Mouse (Mus musculus) kidney, embryonic 15.5 days (tissue): ENCODE results near the gene Bbs9. TPM values are rescaled to one million over a fixed set of nuclear protein-coding genes. Genes with fewer than 3 reads are reported as not detected.
A peak's percentile ranks its signal among the peaks of the same experiment; 100 is the strongest.

Experiments
- ATAC-seq: fragments of 200-750 bp; cut with Nextera tagmentation; replicated peaks from 2 replicates; pipeline ENCODE4 v1.8.0; 2017; ENCODE audit warnings: moderate TSS enrichment; ENCODE audit not compliant: low FRiP score
- H3K27ac ChIP-seq: fragments of 300-500 bp; sonication (generic); 2 replicates; pipeline ENCODE4 v1.5.1; 2015; ENCODE audit warnings: mild to moderate bottlenecking, inconsistent platforms
- H3K27me3 ChIP-seq: fragments of 300-500 bp; sonication (generic); 2 replicates; pipeline ENCODE4 v1.6.1; 2015; ENCODE audit warnings: inconsistent platforms
- H3K36me3 ChIP-seq: fragments of 300-500 bp; sonication (generic); 2 replicates; pipeline ENCODE4 v1.6.1; 2015; ENCODE audit warnings: inconsistent platforms
- H3K4me1 ChIP-seq: fragments of 300-500 bp; sonication (generic); 2 replicates; pipeline ENCODE4 v1.6.1; 2015; ENCODE audit warnings: inconsistent platforms
- H3K4me2 ChIP-seq: fragments of 300-500 bp; sonication (generic); 2 replicates; pipeline ENCODE4 v1.6.1; 2015; ENCODE audit warnings: moderate library complexity, mild to moderate bottlenecking, inconsistent platforms
- H3K4me3 ChIP-seq: fragments of 300-500 bp; sonication (generic); replicated peaks from 2 replicates; pipeline ENCODE4 v1.5.1; 2015; ENCODE audit warnings: mild to moderate bottlenecking, inconsistent platforms
- H3K9ac ChIP-seq: fragments of 300-500 bp; sonication (generic); 2 replicates; pipeline ENCODE4 v1.6.1; 2015; ENCODE audit warnings: mild to moderate bottlenecking, inconsistent platforms
- H3K9me3 ChIP-seq: fragments of 300-500 bp; sonication (generic); replicated peaks from 2 replicates; pipeline ENCODE4 v1.6.1; 2016; ENCODE audit warnings: inconsistent platforms
- WGBS: fragments of 180-500 bp; shearing (Covaris S2); methylation state at CpG from one replicate; pipeline ENCODE4 v1.1.7; 2015; ENCODE audit warnings: mixed read lengths; 5-methylcytosine and 5-hydroxymethylcytosine counted together
- polyA plus RNA-seq: library from polyadenylated mRNA; unstranded; fragments of >200 nt; fragmentation: Nextera tagmentation; extraction: Ambion mirVana; gene quantifications from 2 replicates; pipeline ENCODE4 v1.2.1, GENCODE M21; 2015

Bbs9 gene
- polyA plus RNA-seq, 1 experiment from 2014 or later: 12.3 TPM

DNA sequence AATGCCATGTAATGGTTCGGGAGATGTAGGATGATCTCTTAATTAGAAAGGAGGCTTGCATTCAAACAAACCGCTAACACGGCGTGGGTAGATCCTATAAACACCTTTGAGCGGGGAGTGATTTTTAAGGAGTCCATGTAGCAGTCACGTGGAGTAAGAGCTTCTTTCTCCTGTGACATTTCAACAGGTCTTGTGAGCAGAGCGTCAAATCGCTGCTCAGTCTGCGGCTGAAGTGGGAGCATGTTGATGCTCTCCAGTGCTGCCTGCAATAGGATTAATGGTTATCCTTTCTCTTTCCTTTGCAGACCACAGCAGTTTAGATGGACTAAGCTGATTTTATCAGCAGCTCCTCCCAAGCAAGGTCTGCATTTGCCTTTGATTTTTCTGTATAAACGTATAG lies 750 bp downstream of the Bbs9 start:
- H3K9me3 ChIP-seq: no peaks in the 10 kb centered on the region
- no peaks in the 10 kb centered on the region for H3K27me3 ChIP-seq
- 0 out of 2 replicates have a peak overlapping the region, but pooled peaks have one; percentile 77 for H3K27ac ChIP-seq
- 5% methylated on average over 10 of the region's 10 CpGs for WGBS
- H3K4me1 ChIP-seq: peaks cover 3% of the 10 kb centered on the region; the same call in 1 of the 2 replicates
- peak overlapping the region; percentile 67 for H3K4me3 ChIP-seq
- H3K36me3 ChIP-seq: no peaks in the 10 kb centered on the region
- no peak; the same call in 1 of the 2 replicates for ATAC-seq
- peak overlapping the region; percentile 51 for H3K9ac ChIP-seq
- H3K4me2 ChIP-seq: peak overlapping the region; percentile 84

DNA sequence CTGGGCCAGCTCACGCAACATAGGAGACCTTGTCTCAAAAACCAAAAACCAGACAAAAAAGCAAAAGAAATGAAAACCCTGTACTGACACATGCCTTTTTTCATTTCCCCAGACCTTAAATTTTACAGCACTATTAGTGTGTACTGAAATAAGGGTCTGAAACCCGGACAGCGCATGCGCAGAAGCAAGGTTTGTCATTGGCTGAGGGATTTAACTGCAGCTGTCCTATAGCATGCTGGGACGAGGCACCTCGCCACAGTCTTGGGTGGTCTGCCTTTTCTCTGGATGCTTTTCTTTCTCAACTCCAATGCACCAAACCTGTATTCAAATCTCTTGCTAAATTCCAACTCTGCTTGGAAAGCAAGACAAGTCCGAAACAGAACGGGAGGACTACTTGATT lies 3.4 kb downstream of the Bbs9 start:
- H3K9ac ChIP-seq: no peak overlapping the region
- H3K27ac ChIP-seq: no peak overlapping the region
- H3K4me1 ChIP-seq: peaks cover 3% of the 10 kb centered on the region; the same call in 1 of the 2 replicates
- no peak overlapping the region for H3K4me2 ChIP-seq
- H3K4me3 ChIP-seq: no peak overlapping the region
- WGBS: 90% methylated on average over 8 of the region's 8 CpGs
- no peaks in the 10 kb centered on the region for H3K36me3 ChIP-seq
- no peaks in the 10 kb centered on the region for H3K9me3 ChIP-seq
- no peaks in the 10 kb centered on the region for H3K27me3 ChIP-seq
- no peak for ATAC-seq

DNA sequence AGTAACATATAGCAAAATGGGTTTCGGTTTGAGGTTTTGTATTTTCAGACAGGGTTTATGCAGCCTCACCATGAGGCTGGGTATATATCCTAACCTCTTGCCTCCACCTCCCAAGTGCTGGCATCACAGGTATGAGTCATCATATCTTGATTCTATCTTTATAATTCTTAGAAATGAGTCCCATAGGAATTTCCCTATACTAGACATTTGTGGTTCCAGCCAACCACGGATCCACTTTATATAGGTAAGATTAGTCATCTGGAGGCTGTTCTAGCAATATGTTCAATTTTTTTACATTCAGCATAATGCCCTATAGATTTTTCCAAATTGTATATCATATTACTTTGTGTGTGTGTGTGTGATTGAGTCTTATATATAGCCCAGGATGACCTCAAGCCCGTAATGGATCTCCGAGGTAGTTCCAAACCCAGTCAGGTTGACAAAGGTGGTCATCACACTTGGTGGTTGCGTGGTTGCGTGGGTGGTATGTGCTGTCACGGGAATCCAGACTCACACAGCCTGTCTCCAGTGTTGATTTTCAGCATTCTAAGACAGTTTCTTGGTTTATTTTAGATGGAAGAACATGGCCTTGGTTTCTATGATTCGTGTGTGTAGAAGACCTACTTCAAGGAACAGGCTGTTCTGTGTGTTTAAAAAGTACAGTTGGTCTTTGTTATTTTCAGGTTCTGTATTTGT lies 8.5 kb downstream of the Bbs9 start:
- H3K36me3 ChIP-seq: no peaks in the 10 kb centered on the region
- no peaks in the 10 kb centered on the region for H3K27me3 ChIP-seq
- 91% methylated on average over 8 of the region's 8 CpGs for WGBS
- no peak overlapping the region for H3K4me3 ChIP-seq
- no peaks in the 10 kb centered on the region for H3K9me3 ChIP-seq
- ATAC-seq: no peak
- H3K4me2 ChIP-seq: no peak overlapping the region
- no peak overlapping the region for H3K27ac ChIP-seq
- no peak overlapping the region for H3K9ac ChIP-seq
- H3K4me1 ChIP-seq: no peaks in the 10 kb centered on the region

DNA sequence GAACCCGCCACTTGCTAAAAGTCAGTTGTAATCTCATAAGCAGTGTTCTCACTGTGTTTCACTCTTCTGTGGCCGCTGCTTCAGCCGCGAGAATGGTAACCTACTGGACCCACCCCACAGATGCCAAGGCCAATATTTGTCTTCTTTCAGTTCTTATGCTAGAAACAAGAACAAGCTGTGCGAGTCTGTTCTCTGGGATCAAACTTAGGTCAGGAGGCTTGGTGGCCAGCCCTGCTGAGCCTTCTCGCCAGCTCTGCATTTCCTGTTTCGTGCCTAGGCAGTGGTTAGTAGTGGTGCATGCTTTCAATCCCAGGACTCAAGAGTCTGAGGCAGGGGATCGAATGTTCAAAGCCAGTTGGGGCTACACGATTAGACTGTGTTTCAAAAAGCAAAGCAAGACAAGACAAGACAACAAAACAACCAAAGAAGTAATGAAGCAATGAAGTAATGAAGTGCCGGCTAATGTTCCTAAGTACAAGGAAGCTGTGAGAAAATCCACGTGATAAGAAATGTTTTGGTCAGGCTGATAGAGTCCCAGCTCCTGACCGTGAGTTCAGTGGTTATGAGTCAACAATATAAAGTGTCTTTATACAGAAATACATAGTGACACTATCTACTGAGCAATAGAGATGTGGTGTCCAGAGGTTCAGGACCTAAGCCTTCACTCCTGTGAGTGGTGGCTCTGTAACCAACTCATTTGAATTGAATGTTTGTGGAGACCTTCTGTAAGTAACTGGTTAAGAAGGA lies 9.2 kb downstream of the Bbs9 start:
- Histone ChIP-seq H3K36me3 (no peaks in the 10 kb centered on the region), H3K27me3 (no peaks in the 10 kb centered on the region), H3K4me3 (no peak overlapping the region), H3K27ac (no peak overlapping the region), H3K4me1 (no peaks in the 10 kb centered on the region), H3K9ac (no peak overlapping the region), H3K4me2 (no peak overlapping the region), H3K9me3 (no peaks in the 10 kb centered on the region)
- 88% methylated on average over 12 of the region's 12 CpGs for WGBS
- no peak for ATAC-seq

DNA sequence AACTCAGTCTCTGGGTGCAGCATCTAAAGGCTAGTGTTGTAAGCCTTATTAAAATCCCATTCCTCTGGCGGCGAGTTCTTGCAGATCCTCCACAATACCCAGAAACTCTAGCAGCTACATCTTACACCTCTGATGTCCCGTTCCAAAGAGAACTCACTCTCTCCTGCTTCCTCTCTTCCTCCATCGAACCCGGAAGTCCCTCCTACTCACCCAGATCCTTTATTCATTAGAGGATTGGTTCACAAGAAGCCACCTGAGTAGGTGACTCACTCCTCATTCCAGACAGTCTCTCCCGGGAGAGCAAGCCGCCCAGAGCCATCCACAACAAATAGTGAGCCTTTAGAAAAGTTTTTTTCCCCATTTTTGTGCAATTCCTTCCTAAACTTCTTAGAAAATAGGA lies 10.7 kb downstream of the Bbs9 start:
- H3K4me2 ChIP-seq: no peak overlapping the region
- no peak overlapping the region for H3K27ac ChIP-seq
- WGBS: 93% methylated on average over 7 of the region's 7 CpGs
- no peaks in the 10 kb centered on the region for H3K36me3 ChIP-seq
- no peaks in the 10 kb centered on the region for H3K4me1 ChIP-seq
- ATAC-seq: no peak
- no peaks in the 10 kb centered on the region for H3K27me3 ChIP-seq
- H3K9ac ChIP-seq: no peak overlapping the region
- no peaks in the 10 kb centered on the region for H3K9me3 ChIP-seq
- H3K4me3 ChIP-seq: no peak overlapping the region

DNA sequence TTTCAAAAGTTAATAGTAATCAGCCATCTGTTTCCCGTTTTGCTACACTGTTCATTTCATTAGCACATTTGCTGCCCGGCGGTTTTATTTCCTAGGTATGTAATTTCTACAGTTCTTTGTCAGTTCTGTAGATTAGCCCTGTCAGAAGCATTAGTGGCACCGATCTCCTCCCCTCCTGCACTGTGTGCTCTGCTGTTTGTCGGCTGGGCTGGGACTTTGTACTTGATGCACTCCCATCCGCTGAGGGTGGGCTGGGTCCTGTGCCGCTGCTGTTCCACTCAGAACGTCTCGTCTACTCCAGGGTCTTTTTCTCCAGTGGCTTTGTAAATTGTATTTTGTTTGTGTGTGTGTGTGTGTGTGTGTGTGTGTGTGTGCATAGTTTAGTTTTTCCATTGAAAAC lies 13.4 kb downstream of the Bbs9 start:
- Histone ChIP-seq H3K36me3 (no peaks in the 10 kb centered on the region), H3K27me3 (no peaks in the 10 kb centered on the region), H3K9me3 (no peaks in the 10 kb centered on the region), H3K9ac (no peak overlapping the region), H3K4me3 (no peak overlapping the region), H3K4me1 (no peaks in the 10 kb centered on the region), H3K4me2 (no peak overlapping the region), H3K27ac (no peak overlapping the region)
- WGBS: 65% methylated on average over 9 of the region's 9 CpGs
- no peak for ATAC-seq

DNA sequence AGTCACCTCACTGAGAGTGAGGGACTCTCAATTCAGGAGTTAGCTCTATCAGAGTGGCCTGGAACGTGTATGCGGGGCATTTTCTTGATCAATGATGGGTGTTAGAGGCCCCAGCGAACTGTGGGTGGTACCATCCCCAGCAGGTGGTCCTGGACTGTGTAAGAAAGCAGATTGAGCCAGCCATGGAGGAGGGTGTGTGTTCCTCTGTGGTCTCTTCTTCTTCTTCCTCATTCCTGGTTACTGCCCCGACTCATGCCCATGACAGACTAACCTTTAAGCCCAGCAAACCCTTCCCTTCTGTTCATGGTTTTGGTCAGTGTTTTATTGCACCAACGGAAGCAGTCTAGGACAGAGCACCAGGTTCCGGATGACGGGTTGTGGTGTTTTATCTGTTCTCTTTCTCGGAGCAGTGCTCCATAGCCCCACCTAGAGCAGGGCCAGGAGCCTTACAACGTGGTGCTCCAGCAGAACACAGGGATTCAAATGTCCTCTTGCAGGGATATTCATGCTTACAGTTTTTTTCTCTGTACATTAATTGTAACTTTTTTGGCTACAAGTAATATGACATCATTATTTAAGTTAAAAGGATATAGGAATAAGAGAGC lies 18.8 kb downstream of the Bbs9 start:
- no peaks in the 10 kb centered on the region for H3K36me3 ChIP-seq
- H3K4me2 ChIP-seq: no peak overlapping the region
- H3K9ac ChIP-seq: no peak overlapping the region
- H3K9me3 ChIP-seq: no peaks in the 10 kb centered on the region
- no peaks in the 10 kb centered on the region for H3K4me1 ChIP-seq
- no peak overlapping the region for H3K27ac ChIP-seq
- 81% methylated on average over 9 of the region's 9 CpGs for WGBS
- H3K27me3 ChIP-seq: no peaks in the 10 kb centered on the region
- H3K4me3 ChIP-seq: no peak overlapping the region
- no peak for ATAC-seq

DNA sequence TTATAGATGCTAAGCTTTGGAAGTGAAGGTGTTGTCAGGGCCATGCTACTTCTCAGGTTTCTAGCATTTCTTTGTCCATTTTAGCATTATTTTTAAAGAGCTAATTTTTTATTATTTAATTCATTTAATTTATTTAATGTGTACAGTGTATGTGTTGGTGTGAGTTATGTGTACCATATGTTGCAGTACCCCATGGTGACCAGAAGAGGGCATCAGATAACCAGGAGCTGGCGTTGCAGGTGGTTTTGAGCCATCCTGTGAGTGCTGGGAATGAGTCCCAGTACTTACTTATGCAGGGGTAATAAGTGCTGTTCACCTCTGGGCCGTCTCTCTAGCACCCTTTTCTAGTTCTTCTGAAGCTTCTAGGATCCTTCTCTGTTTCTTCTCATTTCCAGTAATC lies 19.6 kb downstream of the Bbs9 start:
- ATAC-seq: no peak
- Histone ChIP-seq H3K36me3 (no peaks in the 10 kb centered on the region), H3K9ac (no peak overlapping the region), H3K4me1 (no peaks in the 10 kb centered on the region), H3K9me3 (no peaks in the 10 kb centered on the region), H3K4me3 (no peak overlapping the region), H3K4me2 (no peak overlapping the region), H3K27ac (no peak overlapping the region), H3K27me3 (no peaks in the 10 kb centered on the region)
- WGBS: 83% methylated on average over 2 of the region's 2 CpGs

DNA sequence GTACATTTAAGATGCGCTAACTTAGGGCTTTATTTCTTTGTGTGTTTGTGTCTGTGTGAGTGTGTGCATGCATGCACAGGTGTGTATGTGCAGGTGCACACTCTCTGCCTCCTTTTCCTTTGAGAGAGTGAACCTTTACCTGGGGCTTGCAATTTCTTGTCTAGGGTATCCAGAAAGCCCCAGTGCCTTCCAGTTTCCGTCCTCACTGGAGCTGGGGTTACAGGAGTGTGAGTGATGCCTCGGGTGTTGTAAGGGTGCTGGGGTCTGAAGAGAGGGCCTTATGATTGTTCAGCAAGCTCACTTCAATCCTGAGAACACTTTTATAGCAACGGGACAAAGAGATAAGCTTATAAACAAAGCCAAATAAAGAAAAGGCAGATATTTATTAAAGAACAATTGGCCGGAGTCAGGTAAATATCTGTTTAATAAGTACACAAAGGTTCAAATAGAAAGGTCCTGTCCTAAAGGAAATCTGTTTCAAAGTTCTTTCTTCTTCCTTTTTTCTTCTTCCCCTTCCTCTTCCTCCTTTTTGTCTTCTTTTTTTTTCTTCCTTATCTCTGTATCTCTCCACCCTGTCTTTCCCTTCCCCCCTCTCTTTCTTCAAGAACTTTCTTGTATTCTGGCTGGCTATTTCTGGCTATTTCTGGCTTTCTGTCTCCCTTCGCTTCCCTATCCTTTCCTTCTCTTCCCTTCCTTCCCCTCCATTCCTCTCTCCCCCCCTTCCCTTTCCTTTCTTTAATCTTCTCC lies 21.7 kb downstream of the Bbs9 start:
- no peaks in the 10 kb centered on the region for H3K27me3 ChIP-seq
- ATAC-seq: no peak
- no peaks in the 10 kb centered on the region for H3K4me1 ChIP-seq
- no peaks in the 10 kb centered on the region for H3K9me3 ChIP-seq
- no peak overlapping the region for H3K4me2 ChIP-seq
- H3K4me3 ChIP-seq: no peak overlapping the region
- 90% methylated on average over 6 of the region's 6 CpGs for WGBS
- H3K36me3 ChIP-seq: no peaks in the 10 kb centered on the region
- H3K9ac ChIP-seq: no peak overlapping the region
- H3K27ac ChIP-seq: no peak overlapping the region

DNA sequence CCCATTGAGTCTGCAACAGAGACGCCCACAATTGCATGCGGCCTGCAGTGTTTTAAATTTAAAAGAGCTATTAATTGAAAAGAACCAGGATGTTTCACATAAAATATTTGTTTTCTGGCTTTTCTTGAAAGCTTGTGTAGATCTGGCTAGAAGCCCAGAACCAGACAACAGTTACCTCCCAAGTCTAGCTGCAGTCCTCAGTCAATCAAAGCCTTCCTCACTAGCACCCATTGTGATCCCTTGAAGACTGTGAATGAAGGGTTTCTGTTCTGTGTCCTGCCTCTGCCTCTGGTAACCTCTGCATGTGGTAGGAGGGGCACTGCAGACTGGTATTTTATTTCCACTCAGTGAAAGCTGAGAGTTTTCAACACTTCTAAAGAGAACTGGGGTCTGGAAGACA lies 27.5 kb downstream of the Bbs9 start:
- Histone ChIP-seq H3K27ac (0 out of 2 replicates have a peak overlapping the region, but pooled peaks have one; percentile 45), H3K9me3 (no peaks in the 10 kb centered on the region), H3K36me3 (no peaks in the 10 kb centered on the region), H3K4me3 (no peak overlapping the region), H3K27me3 (no peaks in the 10 kb centered on the region), H3K4me1 (peaks cover 5% of the 10 kb centered on the region; the same call in 1 of the 2 replicates), H3K9ac (no peak overlapping the region), H3K4me2 (no peak overlapping the region)
- no peak for ATAC-seq
- 74% methylated on average over 2 of the region's 2 CpGs for WGBS

DNA sequence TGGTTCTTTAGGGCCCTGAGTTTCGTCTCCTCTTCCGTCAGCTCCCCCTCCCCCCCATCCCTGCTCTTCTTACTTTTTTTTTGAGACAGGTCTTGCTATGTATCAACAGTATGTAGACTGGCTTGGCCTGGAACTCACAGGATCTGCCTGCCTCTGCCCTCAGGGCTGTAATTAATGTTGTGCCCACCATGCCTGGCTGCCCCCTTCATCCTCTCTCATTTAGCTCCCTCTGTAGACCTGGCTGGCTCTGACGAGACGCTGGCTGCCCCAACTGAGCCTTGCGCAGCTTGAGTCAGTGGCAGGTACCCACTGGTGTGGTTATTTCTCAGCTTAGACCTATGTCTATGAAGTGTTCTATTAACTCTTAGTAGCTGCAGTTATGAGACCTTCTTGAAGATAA lies 28.1 kb downstream of the Bbs9 start:
- H3K27ac ChIP-seq: no peak overlapping the region
- H3K27me3 ChIP-seq: no peaks in the 10 kb centered on the region
- H3K4me2 ChIP-seq: no peak overlapping the region
- H3K4me1 ChIP-seq: peaks cover 5% of the 10 kb centered on the region; the same call in 1 of the 2 replicates
- no peaks in the 10 kb centered on the region for H3K9me3 ChIP-seq
- ATAC-seq: no peak
- no peak overlapping the region for H3K4me3 ChIP-seq
- no peak overlapping the region for H3K9ac ChIP-seq
- H3K36me3 ChIP-seq: no peaks in the 10 kb centered on the region
- 72% methylated on average over 5 of the region's 5 CpGs for WGBS

DNA sequence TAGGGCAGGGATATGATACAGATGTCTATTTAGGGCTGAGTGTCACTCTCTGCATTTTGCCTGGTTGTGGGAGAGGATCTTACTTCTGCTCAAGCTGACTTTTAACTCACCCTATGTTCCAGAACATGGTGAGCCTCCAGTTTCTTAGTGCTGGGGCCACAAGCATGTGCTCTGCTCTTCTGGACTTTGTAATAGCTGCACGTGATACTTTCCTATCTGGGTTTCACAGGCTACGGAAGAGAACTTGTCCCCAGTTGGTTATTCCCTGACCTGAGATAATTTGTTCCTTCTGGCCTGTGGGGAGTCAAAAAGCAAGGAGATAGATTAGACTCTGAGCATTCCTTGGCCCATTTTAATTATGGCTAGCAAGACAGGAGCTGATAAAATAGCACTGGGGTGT lies 30.1 kb downstream of the Bbs9 start:
- peaks cover 5% of the 10 kb centered on the region; the same call in 1 of the 2 replicates for H3K4me1 ChIP-seq
- H3K4me2 ChIP-seq: no peak overlapping the region
- no peaks in the 10 kb centered on the region for H3K36me3 ChIP-seq
- 80% methylated on average over 2 of the region's 2 CpGs for WGBS
- no peak overlapping the region for H3K9ac ChIP-seq
- H3K4me3 ChIP-seq: no peak overlapping the region
- H3K27ac ChIP-seq: no peak overlapping the region
- ATAC-seq: no peak
- H3K27me3 ChIP-seq: no peaks in the 10 kb centered on the region
- no peaks in the 10 kb centered on the region for H3K9me3 ChIP-seq
